Mouse (Mus musculus): ENCODE results near the gene Lbh.

- no peak for TF ChIP-seq POLR2A (IDR thresholded peaks at IDR 0.05; ENCODE audit: low read depth, low read length)
- TF ChIP-seq CTCF (IDR thresholded peaks at IDR 0.05; ENCODE audit: extremely low read depth, insufficient read depth, insufficient read length, insufficient replicate concordance), result no peak
These were observed 27.7 kb upstream of the Lbh start for GRCm38 (mm10) chr17:72890398-72890898.

Data from spleen, adult 2 months (tissue).